Mouse (Mus musculus) CH12.LX (cell line): Measurements from ENCODE around the gene Lrrc73. TPM values are rescaled to one million over a fixed set of nuclear protein-coding genes. Genes with fewer than 3 reads are reported as not detected.

Source experiments
- DNase-seq: peaks from one replicate; pipeline ENCODE4 v3.0.0-alpha.2; 2013; ENCODE audit errors: extremely low read depth
- H3K27ac ChIP-seq: 2 replicates; pipeline ENCODE4 v1.5.1; 2012; ENCODE audit warnings: low read depth, mild to moderate bottlenecking, control low read depth, moderate library complexity; ENCODE audit not compliant: insufficient read depth
- H3K27me3 ChIP-seq: replicated peaks from 2 replicates; pipeline ENCODE3; 2012; ENCODE audit warnings: inconsistent platforms
- H3K36me3 ChIP-seq, 2 experiments: replicated peaks in 1 of 2; 2 replicates each; pipeline versions ENCODE3 to v1.6.1; 2012; ENCODE audit warnings: inconsistent platforms in 1 of 2, low read length in 1 of 2, mild to moderate bottlenecking in 1 of 2, mixed read lengths in 1 of 2, moderate library complexity in 1 of 2; ENCODE audit not compliant: control insufficient read depth in 1 of 2, insufficient read depth in 1 of 2
- H3K4me1 ChIP-seq, 2 experiments: 2 replicates each; pipeline ENCODE4 v1.6.1; 2012; ENCODE audit warnings: inconsistent platforms in 1 of 2, moderate library complexity in 1 of 2; ENCODE audit not compliant: insufficient read depth in 2 of 2, control insufficient read depth in 1 of 2
- H3K4me2 ChIP-seq: 2 replicates; pipeline ENCODE4 v1.6.1; 2012; ENCODE audit warnings: low read depth, mild to moderate bottlenecking, control low read depth; ENCODE audit not compliant: poor library complexity, insufficient read depth, severe bottlenecking
- H3K4me3 ChIP-seq, 3 experiments: fragments of 150-350 bp in 1 of 3; sonication (generic) in 1 of 3; replicated peaks in 1 of 3; 2 replicates each; pipeline versions ENCODE3 to v1.5.1; 2011 to 2012; ENCODE audit warnings: low read depth in 2 of 3, low read length in 2 of 3, mild to moderate bottlenecking in 2 of 3, moderate library complexity in 2 of 3, control low read depth in 1 of 3, improper control_type of control experiment in 1 of 3, inconsistent platforms in 1 of 3, mixed read lengths in 1 of 3; ENCODE audit not compliant: poor library complexity in 1 of 3
- H3K79me2 ChIP-seq: replicated peaks from 2 replicates; pipeline ENCODE4 v1.6.1; 2012; ENCODE audit warnings: mild to moderate bottlenecking, moderate library complexity; ENCODE audit not compliant: control insufficient read depth, poor library complexity, insufficient read depth, severe bottlenecking; ENCODE audit errors: extremely low read depth
- H3K9ac ChIP-seq: 2 replicates; pipeline ENCODE4 v1.6.1; 2012; ENCODE audit warnings: low read depth, mild to moderate bottlenecking, control low read depth, moderate library complexity; ENCODE audit not compliant: insufficient read depth
- H3K9me3 ChIP-seq: replicated peaks from 2 replicates; pipeline ENCODE3; 2012; ENCODE audit warnings: low read length, inconsistent platforms, mixed read lengths
- CHD1 ChIP-seq: IDR thresholded peaks from 2 replicates; pipeline ENCODE4 v1.6.1; 2012; ENCODE audit warnings: low read depth, low read length, improper control_type of control experiment, inconsistent platforms
- CHD2 ChIP-seq: IDR thresholded peaks from 2 replicates; pipeline ENCODE4 v1.6.1; 2011; ENCODE audit warnings: low read length, improper control_type of control experiment
- CTCF ChIP-seq, 2 experiments: IDR thresholded peaks in 1 of 2; conservative IDR thresholded peaks in 1 of 2; 2 replicates each; pipeline ENCODE4 v1.5.1; 2011 to 2012; ENCODE audit warnings: low read depth in 2 of 2, low read length in 2 of 2, improper control_type of control experiment in 1 of 2, inconsistent platforms in 1 of 2, mild to moderate bottlenecking in 1 of 2, moderate library complexity in 1 of 2
- E2F4 ChIP-seq: IDR thresholded peaks from 2 replicates; pipeline ENCODE4 v1.6.1; 2011; ENCODE audit warnings: low read depth, low read length, improper control_type of control experiment; ENCODE audit not compliant: insufficient replicate concordance
- ELF1 ChIP-seq: IDR thresholded peaks from 2 replicates; pipeline ENCODE4 v1.6.1; 2014; ENCODE audit warnings: low read depth, mild to moderate bottlenecking, inconsistent platforms, low read length, improper control_type of control experiment
- ETS1 ChIP-seq: conservative IDR thresholded peaks from 2 replicates; pipeline ENCODE4 v1.6.1; 2012; ENCODE audit warnings: low read depth, mild to moderate bottlenecking, inconsistent platforms, low read length, improper control_type of control experiment, moderate library complexity
- IRF4 ChIP-seq: IDR thresholded peaks from 2 replicates; pipeline ENCODE4 v1.6.1; 2014; ENCODE audit warnings: low read depth, mild to moderate bottlenecking, inconsistent platforms, low read length, improper control_type of control experiment
- JUN ChIP-seq: IDR thresholded peaks from 2 replicates; pipeline ENCODE4 v1.6.1; 2011; ENCODE audit warnings: low read depth, mild to moderate bottlenecking, low read length, improper control_type of control experiment, moderate library complexity; ENCODE audit not compliant: insufficient read depth
- JUND ChIP-seq: conservative IDR thresholded peaks from 2 replicates; pipeline ENCODE4 v1.6.1; 2011; ENCODE audit warnings: low read depth, low read length, improper control_type of control experiment
- KAT2A ChIP-seq: IDR thresholded peaks from 2 replicates; pipeline ENCODE4 v1.6.1; 2012; ENCODE audit warnings: low read length, improper control_type of control experiment, inconsistent platforms; ENCODE audit not compliant: insufficient replicate concordance
- MAFK ChIP-seq: IDR thresholded peaks from 2 replicates; pipeline ENCODE4 v1.6.1; 2011; ENCODE audit warnings: low read length, improper control_type of control experiment; ENCODE audit not compliant: insufficient replicate concordance
- MAZ ChIP-seq: IDR thresholded peaks from 2 replicates; pipeline ENCODE4 v1.6.1; 2012; ENCODE audit warnings: low read depth, mild to moderate bottlenecking, inconsistent platforms, low read length, improper control_type of control experiment, moderate library complexity
- MEF2A ChIP-seq: IDR thresholded peaks from 2 replicates; pipeline ENCODE4 v1.6.1; 2014; ENCODE audit warnings: low read depth, mild to moderate bottlenecking, inconsistent platforms, low read length, improper control_type of control experiment, borderline replicate concordance
- MXI1 ChIP-seq: IDR thresholded peaks from 2 replicates; pipeline ENCODE4 v1.6.1; 2011; ENCODE audit warnings: mild to moderate bottlenecking, low read depth, low read length, improper control_type of control experiment
- NRF1 ChIP-seq: IDR thresholded peaks from 2 replicates; pipeline ENCODE4 v1.6.1; 2014; ENCODE audit warnings: low read depth, mild to moderate bottlenecking, inconsistent platforms, low read length, improper control_type of control experiment, moderate library complexity
- PAX5 ChIP-seq: IDR thresholded peaks from 2 replicates; pipeline ENCODE4 v1.6.1; 2012; ENCODE audit warnings: low read length, inconsistent platforms, mixed read lengths
- POLR2A ChIP-seq: IDR thresholded peaks from 2 replicates; pipeline ENCODE4 v1.6.1; 2011; ENCODE audit warnings: low read depth, mild to moderate bottlenecking, improper control_type of control experiment, low read length
- POLR2AphosphoS2 ChIP-seq: IDR thresholded peaks from 2 replicates; pipeline ENCODE4 v1.6.1; 2011; ENCODE audit warnings: low read depth, low read length, improper control_type of control experiment
- RAD21 ChIP-seq: IDR thresholded peaks from 2 replicates; pipeline ENCODE4 v1.6.1; 2011; ENCODE audit warnings: low read depth, mild to moderate bottlenecking, low read length, improper control_type of control experiment, moderate library complexity
- RCOR1 ChIP-seq: conservative IDR thresholded peaks from 2 replicates; pipeline ENCODE4 v1.6.1; 2012; ENCODE audit warnings: low read depth, mild to moderate bottlenecking, inconsistent platforms, low read length, improper control_type of control experiment
- SIN3A ChIP-seq: IDR thresholded peaks from 2 replicates; pipeline ENCODE4 v1.6.1; 2012; ENCODE audit warnings: low read length, improper control_type of control experiment, inconsistent platforms
- TCF12 ChIP-seq: IDR thresholded peaks from 2 replicates; pipeline ENCODE4 v1.6.1; 2014; ENCODE audit warnings: low read depth, mild to moderate bottlenecking, inconsistent platforms, low read length, improper control_type of control experiment
- UBTF ChIP-seq: IDR thresholded peaks from 2 replicates; pipeline ENCODE4 v1.6.1; 2012; ENCODE audit warnings: low read depth, mild to moderate bottlenecking, inconsistent platforms, low read length, improper control_type of control experiment, moderate library complexity
- ZC3H11A ChIP-seq: IDR thresholded peaks from 2 replicates; pipeline ENCODE4 v1.6.1; 2012; ENCODE audit warnings: low read depth, mild to moderate bottlenecking, inconsistent platforms, low read length, improper control_type of control experiment
- ZMIZ1 ChIP-seq: IDR thresholded peaks from 2 replicates; pipeline ENCODE4 v1.6.1; 2012; ENCODE audit warnings: low read depth, mild to moderate bottlenecking, inconsistent platforms, low read length, improper control_type of control experiment
- dilution Hi-C: fragments of 300-500 bp; cut with MboI; formaldehyde crosslinking; loops from 2 replicates; pipeline ENCODE4 v1.14.3; 2020; ENCODE audit warnings: low sequenced_read_pairs; ENCODE audit not compliant: extremely low pct_unique_long_range_greater_than_20kb, extremely low pct_ligation_motif_present
- in situ Hi-C: fragments of 300-500 bp; cut with MboI; formaldehyde crosslinking; loops from 3 replicates; pipeline ENCODE4 v1.14.3; 2019; ENCODE audit warnings: low sequenced_read_pairs, low pct_ligation_motif_present, low pct_unique_long_range_greater_than_20kb, mixed read lengths
- polyA plus RNA-seq: library from polyadenylated mRNA; unstranded; fragments of >175 nt; gene quantifications from 2 replicates; pipeline ENCODE4 v1.2.1, GENCODE M21; 2012; ENCODE audit warnings: low read depth; ENCODE audit not compliant: insufficient read length
- total RNA-seq, 2 experiments: library from RNA; depleted of rRNA; stranded (reverse); fragments of 300-350 nt in 1 of 2; fragments of >200 nt in 1 of 2; gene quantifications; 2 replicates each; pipeline ENCODE4 v1.2.3; 2012 to 2014

Lrrc73 gene
- total and polyA plus RNA-seq, 3 experiments, result 1.8 to 4.0 (median 3.6) TPM

GRCm38 (mm10) chr17:46282483-46283123 is 29.3 kb downstream of the Lrrc73 start, which contains the start of gene Tjap1 (continued):
- peak; percentile 81 for TF ChIP-seq TCF12
- TF ChIP-seq KAT2A, result no peak
- no peak for TF ChIP-seq ZC3H11A
- TF ChIP-seq RAD21, result no peak
- no peak for TF ChIP-seq MEF2A
- TF ChIP-seq MXI1, result no peak; the same call in 1 of the 2 replicates
- no peak; the same call in 1 of the 2 replicates for TF ChIP-seq IRF4
- no peak for TF ChIP-seq CTCF (conservative IDR thresholded peaks at IDR 0.05 in 1 of 2, IDR thresholded peaks at IDR 0.05 in 1 of 2; ENCODE audit: low read depth in 2 of 2, low read length in 2 of 2)
- TF ChIP-seq JUN, result no peak
- no peak for TF ChIP-seq CHD1
- peak; percentile 52; the same call in 1 of the 2 replicates for TF ChIP-seq SIN3A
- TF ChIP-seq POLR2A, result peak; percentile 86
- no peak for TF ChIP-seq POLR2AphosphoS2
- no peak for TF ChIP-seq CHD2
- peak; percentile 47; the same call in 1 of the 2 replicates for TF ChIP-seq NRF1

GRCm38 (mm10) chr17:46283140-46283539 is 29.8 kb downstream of the Lrrc73 start:
- Histone ChIP-seq H3K27me3 (no peaks in the 10 kb centered on the region), H3K36me3 (peaks cover 15 to 30% of the 10 kb centered on the region in 2 experiments), H3K4me1 (peaks cover 3 to 16% of the 10 kb centered on the region in 2 experiments; a peak in 3 of 4 replicates), H3K9me3 (no peaks in the 10 kb centered on the region), H3K9ac (no peak overlapping the region), H3K79me2 (peaks cover 22% of the 10 kb centered on the region), H3K4me2 (peak overlapping the region; percentile 86), H3K27ac (no peak overlapping the region), H3K4me3 (peak overlapping the region in 2 of 3 experiments; percentile 21 to 68)
- no peak for DNase-seq
- TF ChIP-seq MAZ, result no peak
- no peak for TF ChIP-seq RAD21
- no peak for TF ChIP-seq E2F4
- TF ChIP-seq JUN, result no peak
- TF ChIP-seq ZMIZ1, result no peak
- TF ChIP-seq PAX5, result no peak
- TF ChIP-seq UBTF, result no peak
- no peak for TF ChIP-seq MAFK
- TF ChIP-seq KAT2A, result no peak
- no peak for TF ChIP-seq POLR2AphosphoS2
- no peak for TF ChIP-seq JUND
- TF ChIP-seq ETS1, result no peak
- no peak for TF ChIP-seq RCOR1
- TF ChIP-seq ELF1, result no peak
- dilution Hi-C loops, result no loop called here
- in situ Hi-C loops, result no loop called here
